Mouse (Mus musculus) brain, embryonic 14.5 days (tissue): Measurements from ENCODE around the gene Rab11fip3.

Source experiments
- CTCF ChIP-seq: fragments of 200-500 bp; IDR thresholded peaks from 2 replicates; pipeline ENCODE4 v1.5.1; 2012; ENCODE audit warnings: inconsistent platforms, mild to moderate bottlenecking, moderate library complexity, borderline replicate concordance; ENCODE audit not compliant: insufficient read depth, insufficient read length; ENCODE audit errors: extremely low read depth
- POLR2A ChIP-seq: fragments of 200-500 bp; IDR thresholded peaks from 2 replicates; pipeline ENCODE4 v1.6.1; 2012; ENCODE audit warnings: mild to moderate bottlenecking, inconsistent platforms, borderline replicate concordance; ENCODE audit not compliant: poor library complexity, insufficient read depth, insufficient read length, severe bottlenecking; ENCODE audit errors: extremely low read depth

DNA sequence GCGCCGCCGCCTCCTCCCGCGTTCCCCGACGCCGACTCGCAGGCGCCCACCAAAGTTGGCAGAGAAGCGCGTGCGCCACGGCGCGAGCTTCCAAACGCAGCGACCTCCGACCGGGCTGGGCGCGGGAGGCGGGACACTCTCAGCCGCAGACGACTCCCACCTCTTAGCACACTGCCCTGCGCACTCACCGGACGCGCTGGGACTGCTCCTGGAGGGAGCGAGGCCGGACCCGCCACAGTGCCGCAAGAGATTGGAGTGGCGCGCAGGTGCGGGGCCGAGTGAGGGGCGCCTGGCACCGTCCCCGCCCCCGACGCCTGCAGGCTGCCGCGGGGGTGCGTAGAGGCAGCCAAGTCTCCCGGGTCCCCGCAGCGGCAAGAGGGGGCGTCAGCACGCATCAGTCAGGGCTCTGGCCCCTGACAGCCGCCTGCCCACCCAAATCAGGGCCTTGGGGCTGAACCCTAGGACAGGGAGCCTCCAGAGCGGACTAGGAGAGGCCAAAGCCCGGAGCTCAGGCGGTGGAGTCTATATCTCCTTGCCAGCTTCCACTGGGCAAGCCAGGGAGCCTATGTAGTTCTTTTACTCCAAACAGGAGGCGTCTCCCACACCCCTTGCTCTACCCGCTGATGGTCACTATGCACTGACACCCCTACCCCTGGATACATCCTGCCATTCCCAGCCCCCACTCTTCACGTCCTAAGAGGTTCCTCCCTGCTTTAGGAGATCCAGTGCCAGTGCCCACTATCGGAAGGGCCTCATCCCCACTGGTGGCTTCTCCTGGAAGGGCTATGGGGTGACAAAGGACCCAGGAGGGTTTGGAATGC lies 117.3 kb downstream of the Rab11fip3 start, which contains the start of gene A930017K11Rik:
- TF ChIP-seq CTCF (no peak), POLR2A (no peak)
